Mouse (Mus musculus): Measurements from ENCODE around the gene Rimbp2.

GRCm38 (mm10) chr5:128729341-128729740 is 223.9 kb downstream of the Rimbp2 start:
- TF ChIP-seq HCFC1 (IDR thresholded peaks at IDR 0.05; ENCODE audit: borderline replicate concordance, insufficient read depth, low read length) (no peak), MAFK (IDR thresholded peaks at IDR 0.05; ENCODE audit: insufficient read depth, low read depth, low read length) (no peak), ZC3H11A (IDR thresholded peaks at IDR 0.05; ENCODE audit: borderline replicate concordance, low read depth, low read length) (no peak)

All from ES-E14 (cell line).